Mouse (Mus musculus) lung, embryonic 14.5 days (tissue): Measurements from ENCODE around the gene Zfp672. TPM values are rescaled to one million over a fixed set of nuclear protein-coding genes. Genes with fewer than 3 reads are reported as not detected.

Experiments used
- ATAC-seq: fragments of 200-750 bp; cut with Nextera tagmentation; 2 replicates; pipeline ENCODE4 v1.8.0; 2017; ENCODE audit warnings: mild to moderate bottlenecking, moderate TSS enrichment, moderate library complexity; ENCODE audit not compliant: insufficient read depth
- DNase-seq: peaks from one replicate; pipeline ENCODE4 v3.0.0-alpha.2; 2015
- H3K27ac ChIP-seq: fragments of 300-500 bp; sonication (generic); 2 replicates; pipeline ENCODE4 v1.5.1; 2014; ENCODE audit warnings: low read depth, mild to moderate bottlenecking, moderate library complexity
- H3K27me3 ChIP-seq: fragments of 300-500 bp; sonication (generic); 2 replicates; pipeline ENCODE4 v1.6.1; 2014; ENCODE audit warnings: low read length, control low read depth; ENCODE audit not compliant: insufficient read depth
- H3K36me3 ChIP-seq: fragments of 300-500 bp; sonication (generic); 2 replicates; pipeline ENCODE4 v1.6.1; 2014; ENCODE audit warnings: control low read depth; ENCODE audit not compliant: insufficient read depth
- H3K4me1 ChIP-seq: fragments of 300-500 bp; sonication (generic); 2 replicates; pipeline ENCODE4 v1.6.1; 2014; ENCODE audit warnings: antibody characterized with exemption, control low read depth; ENCODE audit not compliant: insufficient read depth
- H3K4me2 ChIP-seq: fragments of 300-500 bp; sonication (generic); 2 replicates; pipeline ENCODE4 v1.6.1; 2014; ENCODE audit warnings: mild to moderate bottlenecking
- H3K4me3 ChIP-seq: fragments of 300-500 bp; sonication (generic); 2 replicates; pipeline ENCODE4 v1.5.1; 2014; ENCODE audit warnings: low read depth, low read length
- H3K9ac ChIP-seq: fragments of 300-500 bp; sonication (generic); 2 replicates; pipeline ENCODE4 v1.6.1; 2014
- H3K9me3 ChIP-seq: fragments of 300-500 bp; sonication (generic); 2 replicates; pipeline ENCODE4 v1.6.1; 2016; ENCODE audit warnings: low read depth, low read length, control low read depth
- CTCF ChIP-seq: IDR thresholded peaks from 2 replicates; pipeline ENCODE4 v1.5.1; 2016; ENCODE audit warnings: antibody characterized with exemption, low read depth
- WGBS: fragments of 180-500 bp; shearing (Covaris S2); extraction: QIAGEN DNeasy Blood & Tissue Kit; methylation state at CpG from one replicate; pipeline ENCODE4 v1.1.7; 2014; 5-methylcytosine and 5-hydroxymethylcytosine counted together
- polyA plus RNA-seq: library from polyadenylated mRNA; unstranded; fragments of >200 nt; fragmentation: Nextera tagmentation; extraction: Ambion mirVana; gene quantifications from 2 replicates; pipeline ENCODE4 v1.2.1, GENCODE M21; 2014

Gene Zfp672
- polyA plus RNA-seq, 1 experiment from 2014 or later: 31.3 TPM

DNA sequence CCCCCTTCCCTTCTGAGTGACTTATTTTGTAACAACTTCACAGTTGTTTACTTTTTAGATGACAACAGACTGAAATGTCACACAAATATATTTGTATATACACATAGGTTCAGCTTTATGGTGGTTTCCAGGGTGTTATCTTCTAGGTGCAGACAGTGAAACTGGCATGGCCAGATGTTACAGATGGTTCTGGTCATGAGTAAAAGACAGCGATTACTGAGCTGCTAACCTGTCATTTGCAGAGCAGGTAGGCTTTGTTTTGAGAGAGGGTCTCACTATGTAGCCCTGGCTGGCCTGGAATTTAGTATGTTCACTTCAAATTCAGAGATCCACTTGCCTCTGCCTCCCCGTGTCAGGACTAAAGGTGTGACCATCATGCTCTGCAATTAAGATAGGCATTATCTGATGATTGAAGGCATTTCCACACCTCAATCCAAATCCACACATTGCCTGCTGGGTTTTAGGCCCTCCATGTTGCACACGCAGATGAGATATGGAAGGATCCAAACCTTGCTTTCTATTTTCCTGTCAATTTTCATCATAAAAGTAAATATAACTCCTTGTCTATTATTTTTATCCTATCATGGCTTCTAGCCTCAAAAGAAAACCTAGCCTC lies 5.4 kb downstream of the Zfp672 start:
- WGBS: 72% methylated on average over 3 of the region's 3 CpGs
- no peak for DNase-seq
- H3K4me3 ChIP-seq: no peak overlapping the region

DNA sequence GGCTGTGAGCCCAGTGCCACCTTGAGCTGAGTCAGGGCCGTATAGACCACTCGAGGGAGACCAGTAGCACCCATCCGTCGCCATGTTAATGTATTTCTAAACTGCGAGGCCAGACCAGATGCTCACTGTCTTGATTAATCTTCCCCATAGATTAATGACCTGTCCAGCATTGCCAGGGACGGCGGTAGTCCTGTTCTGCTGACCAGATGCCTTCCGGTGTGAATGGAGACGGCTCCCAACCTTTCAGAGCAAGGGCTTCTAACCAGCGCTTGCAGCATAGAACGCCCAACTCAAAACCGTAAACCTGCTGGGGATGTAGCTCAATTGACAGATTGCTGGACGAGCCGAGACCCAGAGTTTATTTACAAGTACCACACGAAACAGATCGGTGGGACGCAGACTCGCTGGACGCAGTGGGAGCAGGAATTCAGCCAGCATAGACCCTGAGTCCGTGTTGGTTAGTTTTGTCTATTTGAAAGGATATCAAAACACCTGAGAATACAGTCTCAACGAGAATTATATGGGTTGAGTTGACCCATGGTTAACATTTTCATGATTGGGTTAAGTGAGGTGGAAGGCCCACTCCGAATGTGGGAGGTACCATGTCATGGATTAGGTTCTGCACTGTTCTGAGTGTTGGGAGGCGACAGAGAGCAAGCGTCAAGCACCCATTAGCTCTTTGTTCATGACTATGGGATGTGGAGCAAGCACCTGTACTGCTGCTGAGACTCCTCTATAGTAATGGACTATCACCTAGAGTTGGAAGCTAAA lies 6.4 kb downstream of the Zfp672 start:
- H3K36me3 ChIP-seq: peaks cover 19% of the 10 kb centered on the region
- ATAC-seq: no peak; the same call in 1 of the 2 replicates
- no peaks in the 10 kb centered on the region for H3K27me3 ChIP-seq
- H3K4me2 ChIP-seq: peak overlapping the region; percentile 95
- no peak for DNase-seq
- no peaks in the 10 kb centered on the region for H3K9me3 ChIP-seq
- peak overlapping the region; percentile 86 for H3K9ac ChIP-seq
- 7% methylated on average over 24 of the region's 24 CpGs for WGBS
- peak overlapping the region; percentile 98 for H3K27ac ChIP-seq
- H3K4me1 ChIP-seq: peaks cover under 1% of the 10 kb centered on the region; the same call in 1 of the 2 replicates
- H3K4me3 ChIP-seq: peak overlapping the region; percentile 81
- TF ChIP-seq CTCF: no peak

More for the DNA sequence above, 5.4 kb downstream of the Zfp672 start:
- Histone ChIP-seq H3K27me3 (no peaks in the 10 kb centered on the region), H3K9ac (no peak overlapping the region), H3K27ac (no peak overlapping the region), H3K36me3 (peaks cover 11% of the 10 kb centered on the region; the same call in 1 of the 2 replicates), H3K4me2 (no peak overlapping the region), H3K4me1 (peaks cover 9% of the 10 kb centered on the region; the same call in 1 of the 2 replicates), H3K9me3 (no peaks in the 10 kb centered on the region)
- ATAC-seq: no peak
- TF ChIP-seq CTCF: no peak

DNA sequence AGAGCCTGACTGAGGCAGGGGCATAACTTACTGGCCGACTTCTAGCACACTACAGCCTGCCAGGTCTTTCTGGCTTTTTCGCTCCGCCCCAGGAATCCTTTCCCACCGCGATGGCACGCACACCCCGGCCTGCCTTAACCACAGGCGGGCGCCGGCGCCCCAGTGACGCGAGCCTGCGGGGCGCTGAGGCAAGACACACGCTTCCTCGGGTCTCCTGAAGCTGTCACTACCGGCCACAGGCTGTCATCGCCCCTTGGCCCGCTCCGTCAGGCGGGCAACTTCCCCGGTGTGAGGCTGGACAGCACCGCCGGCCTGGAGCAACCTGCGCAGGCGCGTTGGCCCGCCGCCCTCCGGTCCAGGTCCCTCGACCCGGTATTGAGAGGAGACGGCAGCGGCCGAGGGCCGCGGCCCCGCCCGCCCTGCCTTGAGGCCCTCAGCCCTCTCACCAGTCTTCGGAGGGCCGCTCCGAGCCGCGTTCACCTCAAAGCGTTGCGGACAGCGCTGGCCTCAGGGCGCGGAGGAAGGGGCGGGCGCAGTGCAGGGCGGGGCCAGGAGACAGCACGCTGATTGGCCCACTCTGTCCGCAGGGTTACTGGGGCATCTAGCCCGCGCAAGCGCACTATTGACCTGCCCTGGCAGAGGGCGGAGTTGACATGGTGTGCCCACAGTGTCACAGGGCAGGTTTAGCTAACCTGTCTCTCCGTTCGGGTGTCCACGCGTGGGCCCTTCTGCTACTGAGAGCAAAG lies 7.1 kb downstream of the Zfp672 start:
- no peaks in the 10 kb centered on the region for H3K4me1 ChIP-seq
- under 1% methylated on average over 63 of the region's 63 CpGs for WGBS
- no peaks in the 10 kb centered on the region for H3K9me3 ChIP-seq
- TF ChIP-seq CTCF: no peak
- peak overlapping the region; percentile 98 for H3K27ac ChIP-seq
- H3K27me3 ChIP-seq: no peaks in the 10 kb centered on the region
- peak; percentile 99 for ATAC-seq
- H3K36me3 ChIP-seq: peaks cover 25% of the 10 kb centered on the region
- peak overlapping the region; percentile 86 for H3K9ac ChIP-seq
- peak overlapping the region; percentile 95 for H3K4me2 ChIP-seq
- peak overlapping the region; percentile 81 for H3K4me3 ChIP-seq
- peak; percentile 97 for DNase-seq

DNA sequence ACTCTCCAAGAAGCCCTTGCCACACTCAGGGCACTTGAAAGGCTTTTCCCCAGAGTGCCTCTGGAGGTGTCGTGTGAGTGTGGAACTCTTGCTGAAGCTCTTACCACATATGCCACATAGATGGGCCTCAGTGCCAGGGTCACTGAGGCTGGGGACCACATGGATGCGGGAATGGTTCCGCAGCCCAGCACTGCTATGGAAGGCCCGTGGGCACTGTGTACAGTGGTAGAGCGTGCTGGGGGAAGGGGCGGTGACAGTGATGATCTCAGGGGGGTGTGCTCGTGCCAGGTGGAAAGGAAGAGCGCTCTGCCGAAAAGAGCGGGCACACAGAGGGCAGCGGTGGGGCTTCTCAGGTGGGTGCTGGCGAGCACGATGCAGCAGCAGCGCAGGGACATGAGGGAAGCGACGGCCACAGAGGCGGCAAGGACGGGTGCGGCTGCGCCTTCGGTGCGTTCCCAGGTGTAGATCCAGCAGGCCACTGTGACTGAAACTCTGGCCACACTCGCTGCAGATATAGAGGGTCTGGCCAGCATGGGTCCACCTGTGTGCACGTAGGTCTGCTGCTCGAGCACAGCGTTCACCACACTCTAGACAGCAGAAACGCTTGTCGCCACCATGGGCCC lies 13.3 kb downstream of the Zfp672 start:
- Histone ChIP-seq H3K4me2 (no peak overlapping the region), H3K9ac (no peak overlapping the region), H3K36me3 (peaks cover 51% of the 10 kb centered on the region), H3K4me1 (no peaks in the 10 kb centered on the region), H3K27ac (no peak overlapping the region), H3K27me3 (no peaks in the 10 kb centered on the region), H3K9me3 (no peaks in the 10 kb centered on the region), H3K4me3 (no peak overlapping the region)
- no peak for TF ChIP-seq CTCF
- 65% methylated on average over 28 of the region's 28 CpGs for WGBS
- peak; percentile 56; the same call in 1 of the 2 replicates for ATAC-seq
- DNase-seq: no peak

DNA sequence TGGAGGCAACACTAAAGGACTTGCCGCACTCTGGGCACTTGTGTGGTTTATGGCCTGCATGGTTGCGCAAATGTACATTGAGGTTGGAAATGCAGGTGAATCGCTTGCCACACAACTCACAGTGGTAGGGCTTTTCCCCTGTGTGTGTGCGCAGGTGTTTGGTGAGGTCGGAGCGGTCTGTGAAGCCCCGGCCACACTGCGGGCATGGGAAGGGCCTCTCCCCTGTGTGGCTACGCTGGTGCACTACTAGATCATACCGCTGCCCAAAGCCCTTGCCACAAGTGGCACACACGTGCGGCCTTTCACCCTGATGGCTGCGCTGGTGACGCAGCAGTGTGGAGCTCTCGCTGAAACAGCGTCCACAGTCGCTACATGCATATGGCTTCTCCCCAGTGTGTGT lies 13.8 kb downstream of the Zfp672 start:
- no peak overlapping the region for H3K9ac ChIP-seq
- H3K4me2 ChIP-seq: no peak overlapping the region
- no peak overlapping the region for H3K4me3 ChIP-seq
- WGBS: 82% methylated on average over 17 of the region's 17 CpGs
- no peak for DNase-seq
- H3K36me3 ChIP-seq: peaks cover 54% of the 10 kb centered on the region
- H3K9me3 ChIP-seq: no peaks in the 10 kb centered on the region
- no peak; the same call in 1 of the 2 replicates for ATAC-seq
- H3K4me1 ChIP-seq: no peaks in the 10 kb centered on the region
- no peak overlapping the region for H3K27ac ChIP-seq
- TF ChIP-seq CTCF: no peak
- no peaks in the 10 kb centered on the region for H3K27me3 ChIP-seq

DNA sequence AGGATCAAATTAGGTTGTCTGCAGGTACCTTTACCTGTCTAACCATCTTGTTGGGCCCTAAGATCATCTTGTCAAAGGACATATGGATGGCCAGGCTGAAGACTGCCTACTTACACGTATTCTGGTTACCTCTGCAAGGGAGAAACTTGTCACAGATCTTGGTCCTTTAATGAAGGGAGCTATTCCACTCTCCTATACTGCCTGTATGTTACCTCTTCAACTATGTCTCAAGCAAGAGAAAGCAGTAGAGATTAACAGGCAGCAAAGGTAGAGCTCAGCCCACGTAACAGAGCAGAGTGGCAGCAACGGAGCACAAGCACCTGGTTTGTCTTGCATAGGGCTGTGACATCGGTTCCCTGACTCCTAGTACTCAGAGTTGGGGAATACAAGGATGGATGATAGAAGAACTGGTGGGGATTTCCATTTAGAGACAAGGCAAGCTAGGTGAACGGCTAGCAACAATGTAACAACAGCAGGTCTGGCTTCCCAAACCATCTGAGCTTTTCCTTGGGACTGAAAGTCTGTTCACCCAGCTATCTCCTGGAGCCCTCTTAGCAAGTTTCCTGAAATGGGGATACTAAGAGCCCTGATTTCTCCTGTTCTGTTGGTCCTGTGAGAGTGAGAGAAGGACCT lies 14.5 kb downstream of the Zfp672 start:
- no peak overlapping the region for H3K4me2 ChIP-seq
- H3K9me3 ChIP-seq: no peaks in the 10 kb centered on the region
- peaks cover 55% of the 10 kb centered on the region for H3K36me3 ChIP-seq
- H3K9ac ChIP-seq: no peak overlapping the region
- no peak for TF ChIP-seq CTCF
- H3K4me3 ChIP-seq: no peak overlapping the region
- no peaks in the 10 kb centered on the region for H3K27me3 ChIP-seq
- H3K27ac ChIP-seq: no peak overlapping the region
- WGBS: 90% methylated on average over 5 of the region's 5 CpGs
- ATAC-seq: no peak
- H3K4me1 ChIP-seq: no peaks in the 10 kb centered on the region
- no peak for DNase-seq
